Mouse (Mus musculus) T-cell, adult 2 months (primary cell): ENCODE measurements around the gene Tmem95.
"Not testable (repeated sequence)": the region's sequence is repeated elsewhere in the genome, so short reads cannot be mapped to it uniquely, and the experiment has no call there.

Source experiments
- DNase-seq: peaks from one replicate; pipeline ENCODE4 v3.0.0; 2022; ENCODE audit warnings: low spot score

Tmem95 gene

GRCm38 (mm10) chr11:69877878-69878277 lies at the start of gene Tmem95:
Gene Tmem95 (minus strand): TSS chr11:69878018.
- no peak for DNase-seq

- DNase-seq = no peak
Observed at GRCm38 (mm10) chr11:69927501-69927900, 49.7 kb upstream of the Tmem95 start.

- no peak for DNase-seq
Observed at GRCm38 (mm10) chr11:69922796-69923195, 45.0 kb upstream of the Tmem95 start.

- DNase-seq = no peak
Observed at GRCm38 (mm10) chr11:69922012-69922756, 44.4 kb upstream of the Tmem95 start.

GRCm38 (mm10) chr11:69921114-69922011 lies 43.5 kb upstream of the Tmem95 start, which contains the start of gene Eif5a:
Gene Eif5a (minus strand): TSS chr11:69921958.
- DNase-seq = peak; percentile 100

GRCm38 (mm10) chr11:69920266-69921031 lies 42.6 kb upstream of the Tmem95 start:
- DNase-seq = peak; percentile 15

GRCm38 (mm10) chr11:69919661-69920265 lies 41.9 kb upstream of the Tmem95 start:
- peak; percentile 82 for DNase-seq

- no peak for DNase-seq
Observed at GRCm38 (mm10) chr11:69919053-69919452, 41.2 kb upstream of the Tmem95 start.

GRCm38 (mm10) chr11:69918118-69918517 lies 40.3 kb upstream of the Tmem95 start:
- DNase-seq = no peak

GRCm38 (mm10) chr11:69917379-69917948 lies 39.6 kb upstream of the Tmem95 start:
- DNase-seq = no peak

GRCm38 (mm10) chr11:69916652-69917378 lies 39.0 kb upstream of the Tmem95 start:
- not testable (repeated sequence) for DNase-seq

- peak; percentile 18 for DNase-seq
Observed at GRCm38 (mm10) chr11:69915667-69916627, 38.1 kb upstream of the Tmem95 start.

- DNase-seq = no peak
Observed at GRCm38 (mm10) chr11:69914917-69915430, 37.2 kb upstream of the Tmem95 start.

- no peak for DNase-seq
Observed at GRCm38 (mm10) chr11:69914372-69914764, 36.5 kb upstream of the Tmem95 start.

- peak; percentile 90 for DNase-seq
Observed at GRCm38 (mm10) chr11:69913554-69914371, 35.9 kb upstream of the Tmem95 start, which contains the start of gene Gps2. Gene Gps2 (plus strand): TSS chr11:69913888.

- DNase-seq = no peak
Observed at GRCm38 (mm10) chr11:69912716-69913530, 35.1 kb upstream of the Tmem95 start.

- DNase-seq = no peak
Observed at GRCm38 (mm10) chr11:69911701-69912100, 33.9 kb upstream of the Tmem95 start.
